ENCODE assay signal across 11 mouse cellular contexts in genomic region chr5:149202941-149203340, GRCm38 (mm10). TPM values are rescaled to one million over a fixed set of nuclear protein-coding genes. Genes with fewer than 3 reads are reported as not detected.
DNase-seq lines count a peak whose midpoint lies in the region; TF ChIP-seq lines count a peak whose summit lies in the region.
"Had no signal": no experiment of that assay in that cellular context is flagged by ENCODE, and none has a peak within 500 bp of the region (broad histone marks: within the 10 kb centered on the region; RNA-seq: fewer than 3 reads in every experiment).

No protein-coding gene starts in this region.

- WGBS in macrophage (ENCODE audit: missing documents) = 22% methylated on average over 5 of the region's 5 CpGs

- no peak for TF ChIP-seq CTCF in MEL (IDR thresholded peaks at IDR 0.05 in 2 of 3, conservative IDR thresholded peaks at IDR 0.05 in 1 of 3; ENCODE audit: control insufficient read depth in 1 of 3, insufficient read depth in 1 of 3, low read depth in 2 of 3, low read length in 3 of 3, poor library complexity in 1 of 3, severe bottlenecking in 1 of 3)

- no peak for TF ChIP-seq EP300 in MEL (IDR thresholded peaks at IDR 0.05; ENCODE audit: low read depth in 1 of 2, low read length in 2 of 2)

- no peak for TF ChIP-seq POLR2A in MEL (IDR thresholded peaks at IDR 0.05; ENCODE audit: control insufficient read depth in 1 of 2, insufficient read depth in 1 of 2, low read depth in 1 of 2, low read length in 2 of 2, poor library complexity in 1 of 2)

- H3K4me3 ChIP-seq in MEL (ENCODE audit: control insufficient read depth in 1 of 2, insufficient read depth in 1 of 2, low read depth in 2 of 2, low read length in 2 of 2) = no peak overlapping the region
- H3K4me3 ChIP-seq in macrophage (ENCODE audit: inconsistent target) = no peak overlapping the region
- H3K4me3 ChIP-seq: forebrain, embryonic 12.5 days; neural tube, embryonic 12.5 days had no signal

- TF ChIP-seq RAD21 in MEL (IDR thresholded peaks at IDR 0.05; ENCODE audit: low read depth, low read length) = no peak

- H3K4me1 ChIP-seq in MEL (ENCODE audit: control insufficient read depth in 1 of 2, insufficient read depth in 2 of 2, low read length in 2 of 2) = no peaks in the 10 kb centered on the region; a peak in 1 of 4 replicates

- H3K36me3 ChIP-seq in MEL (ENCODE audit: control insufficient read depth in 1 of 2, insufficient read depth in 2 of 2, low read length in 2 of 2) = peaks cover 8 to 76% of the 10 kb centered on the region in 2 experiments; a peak in 3 of 4 replicates
- H3K36me3 ChIP-seq in macrophage (ENCODE audit: inconsistent target) = peaks cover 71% of the 10 kb centered on the region; the same call in 1 of the 2 replicates

- no peaks in the 10 kb centered on the region for H3K27me3 ChIP-seq in MEL (ENCODE audit: control insufficient read depth in 1 of 2, insufficient read depth in 2 of 2, low read length in 2 of 2)
- H3K27me3 ChIP-seq: forebrain, embryonic 12.5 days; neural tube, embryonic 12.5 days had no signal

- H3K9ac ChIP-seq in MEL (ENCODE audit: control insufficient read depth, low read depth, low read length, poor library complexity, severe bottlenecking) = no peak overlapping the region
- H3K9ac ChIP-seq: forebrain, embryonic 12.5 days; neural tube, embryonic 12.5 days had no signal

- H3K9me3 ChIP-seq in MEL (replicated peaks; ENCODE audit: insufficient read depth, low read length) = no peaks in the 10 kb centered on the region
- H3K9me3 ChIP-seq: forebrain, embryonic 12.5 days; neural tube, embryonic 12.5 days had no signal

- H3K79me2 ChIP-seq in MEL (ENCODE audit: control insufficient read depth, insufficient read depth, low read length, poor library complexity) (peaks cover 16% of the 10 kb centered on the region), macrophage (ENCODE audit: inconsistent target) (peaks cover 62% of the 10 kb centered on the region)

- peak; percentile 31 to 34 for DNase-seq in kidney, postnatal 36 days
- DNase-seq in kidney, adult 11 months = no peak
- peak; percentile 42 for DNase-seq in MEL (ENCODE audit: low read depth, low spot score)
- DNase-seq in adrenal gland, postnatal 10 days = peak; percentile 45
- DNase-seq in urinary bladder, postnatal 36 days (ENCODE audit: low spot score in 2 of 2) = no peak
- no peak for DNase-seq in layer of hippocampus, postnatal 36 days
- DNase-seq: cerebellum, adult 2 months; lung, postnatal 10 days had no signal

- H3K27ac ChIP-seq in MEL (ENCODE audit: control insufficient read depth, low read depth, low read length) (no peak overlapping the region), macrophage (0 out of 2 replicates have a peak overlapping the region, but pooled peaks have one; percentile 4)
- H3K27ac ChIP-seq: forebrain, embryonic 12.5 days; neural tube, embryonic 12.5 days had no signal

TF ChIP-seq in MEL, 35 proteins besides CTCF, POLR2A, EP300 and RAD21:
- no peak for TF ChIP-seq MAFK (IDR thresholded peaks at IDR 0.05; ENCODE audit: borderline replicate concordance, low read depth, low read length)
- no peak for TF ChIP-seq ZNF384 (IDR thresholded peaks at IDR 0.05; ENCODE audit: low read depth, low read length)
- no peak for TF ChIP-seq NRF1 (IDR thresholded peaks at IDR 0.05; ENCODE audit: insufficient read depth, low read depth, low read length, poor library complexity, severe bottlenecking)
- TF ChIP-seq MAZ (IDR thresholded peaks at IDR 0.05; ENCODE audit: low read depth, low read length) = no peak
- no peak for TF ChIP-seq GABPA (IDR thresholded peaks at IDR 0.05; ENCODE audit: low read depth, low read length)
- no peak for TF ChIP-seq TBP (IDR thresholded peaks at IDR 0.05; ENCODE audit: low read depth, low read length)
- TF ChIP-seq RCOR1 (IDR thresholded peaks at IDR 0.05; ENCODE audit: low read depth, low read length) = no peak
- TF ChIP-seq ZC3H11A (IDR thresholded peaks at IDR 0.05; ENCODE audit: low read depth, low read length) = no peak
- TF ChIP-seq MEF2A (IDR thresholded peaks at IDR 0.05; ENCODE audit: extremely low read depth, insufficient replicate concordance, low read depth, low read length, poor library complexity, severe bottlenecking) = no peak
- no peak for TF ChIP-seq USF1 (IDR thresholded peaks at IDR 0.05; ENCODE audit: low read depth, low read length)
- TF ChIP-seq ELF1 (IDR thresholded peaks at IDR 0.05; ENCODE audit: low read depth, low read length) = no peak
- TF ChIP-seq TAL1 (IDR thresholded peaks at IDR 0.05; ENCODE audit: low read length) = no peak
- no peak for TF ChIP-seq CHD2 (IDR thresholded peaks at IDR 0.05; ENCODE audit: low read length)
- no peak for TF ChIP-seq USF2 (IDR thresholded peaks at IDR 0.05; ENCODE audit: borderline replicate concordance in 1 of 2, insufficient read depth in 1 of 2, low read depth in 1 of 2, low read length in 2 of 2)

RNA-seq across cellular contexts. Expression of gene Hmgb1, which starts 18.7 kb away (rescaled TPM):
- total RNA-seq in MEL (2012; rRNA removed) = 678 and 686 TPM in 2 replicates
- 100 to 1,000 TPM in 1 of 2 experiments, not detected in 1; 600 TPM for polyA plus RNA-seq in MEL (2012; ENCODE audit: insufficient read depth in 1 of 2, insufficient read length in 2 of 2, low read depth in 1 of 2, low replicate concordance in 2 of 2, missing spikeins in 1 of 2)
- 100 to 1,000 TPM; 186 to 230 TPM for total RNA-seq in adrenal gland, postnatal 10 days (2021)
- total RNA-seq in macrophage (2018; cell fraction: chromatin; rRNA removed) = 100 to 1,000 TPM in 5 of 26 experiments, 10 to 100 TPM in 21; 13.6 to 133 (median 39.9) TPM
- total RNA-seq in macrophage (2018; cell fraction: cytosol; rRNA removed) = 100 to 1,000 TPM; 121 to 231 (median 151) TPM
- 100 to 1,000 TPM in 8 of 26 experiments, 10 to 100 TPM in 18; 30.3 to 192 (median 57.9) TPM for total RNA-seq in macrophage (2018; cell fraction: nucleus; rRNA removed)
- polyA plus RNA-seq in macrophage (2018) = 165 to 414 TPM (median 209 TPM) in 3 replicates
- total RNA-seq in layer of hippocampus, postnatal 36 days (2021) = 100 to 1,000 TPM; 136 to 137 TPM

RNA-seq across cellular contexts. Expression of gene Uspl1, which starts 18.8 kb away (rescaled TPM):
- 84.2 and 94.4 TPM in 2 replicates for total RNA-seq in MEL (2012; rRNA removed)
- polyA plus RNA-seq in MEL (2012; ENCODE audit: insufficient read depth in 1 of 2, insufficient read length in 2 of 2, low read depth in 1 of 2, low replicate concordance in 2 of 2, missing spikeins in 1 of 2) = 100 to 1,000 TPM in 1 of 2 experiments, 10 to 100 TPM in 1; 68.5 to 179 TPM
- 10 to 100 TPM; 29.1 to 30.9 TPM for total RNA-seq in adrenal gland, postnatal 10 days (2021)
- 100 to 1,000 TPM in 8 of 26 experiments, 10 to 100 TPM in 18; 23.4 to 127 (median 81.0) TPM for total RNA-seq in macrophage (2018; cell fraction: chromatin; rRNA removed)
- 10 to 100 TPM in 21 of 26 experiments, 1 to 10 TPM in 5; 6.3 to 20.5 (median 13.7) TPM for total RNA-seq in macrophage (2018; cell fraction: cytosol; rRNA removed)
- 10 to 100 TPM; 15.1 to 86.5 (median 45.1) TPM for total RNA-seq in macrophage (2018; cell fraction: nucleus; rRNA removed)
- polyA plus RNA-seq in macrophage (2018) = 9.2 to 15.6 TPM (median 10.6 TPM) in 3 replicates
- 10 to 100 TPM; 35.5 to 39.5 TPM for total RNA-seq in layer of hippocampus, postnatal 36 days (2021)

Comparison
In these comparisons a context has a peak if more than half of its experiments do, and no peak if none do; other contexts are left out.
1. DNase-seq: peak in kidney, postnatal 36 days (2 of 2), MEL (single experiment) and adrenal gland, postnatal 10 days (single experiment); none in kidney, adult 11 months (single experiment), urinary bladder, postnatal 36 days (0 of 2) and layer of hippocampus, postnatal 36 days (0 of 2).